Mouse (Mus musculus) stomach, adult 2 months (tissue): ENCODE data around the gene Scfd2. TPM values are rescaled to one million over a fixed set of nuclear protein-coding genes. Genes with fewer than 3 reads are reported as not detected.

Experiments
- polyA plus RNA-seq: library from polyadenylated mRNA; depleted of rRNA; stranded (reverse); fragments of >200 nt; gene quantifications from 2 replicates; pipeline ENCODE4 v1.2.3, GENCODE M21; 2012; rRNA removed

The Scfd2 gene
- 5.3 and 7.0 TPM in 2 replicates for polyA plus RNA-seq

DNA sequence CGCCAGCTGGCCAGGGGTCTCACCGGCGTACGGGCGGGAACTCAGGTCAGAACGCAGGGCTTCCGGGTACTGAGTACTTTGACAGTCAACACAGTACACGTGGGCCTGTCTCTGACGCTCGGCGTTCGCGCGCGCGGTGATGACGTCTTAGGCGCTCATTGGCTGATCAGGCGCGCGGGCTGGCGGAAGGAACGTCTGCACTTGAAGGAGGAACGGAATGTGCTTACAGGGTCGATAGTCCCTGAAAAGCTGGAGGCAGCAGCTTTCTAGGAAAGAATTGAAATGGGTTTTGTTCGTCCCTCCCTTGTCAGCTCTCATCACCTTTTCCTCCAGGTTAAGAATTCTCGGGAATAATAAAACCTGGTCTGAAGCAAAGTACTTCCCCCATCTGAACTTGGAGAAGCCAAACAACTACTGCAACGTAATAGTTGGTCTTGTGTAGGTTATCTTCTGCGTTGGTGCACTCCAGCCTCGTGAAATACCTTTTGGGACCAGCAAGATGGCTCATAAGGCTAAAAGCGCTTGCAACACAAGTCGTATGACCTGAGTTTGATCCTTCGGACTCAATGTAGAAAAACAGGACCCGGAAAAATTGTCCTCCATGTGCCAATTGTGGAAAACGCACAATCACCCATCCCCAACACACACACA, at the start of gene Scfd2:
Gene Scfd2 (minus strand): TSS at position 130 of the 651 bp plus-strand sequence.

DNA sequence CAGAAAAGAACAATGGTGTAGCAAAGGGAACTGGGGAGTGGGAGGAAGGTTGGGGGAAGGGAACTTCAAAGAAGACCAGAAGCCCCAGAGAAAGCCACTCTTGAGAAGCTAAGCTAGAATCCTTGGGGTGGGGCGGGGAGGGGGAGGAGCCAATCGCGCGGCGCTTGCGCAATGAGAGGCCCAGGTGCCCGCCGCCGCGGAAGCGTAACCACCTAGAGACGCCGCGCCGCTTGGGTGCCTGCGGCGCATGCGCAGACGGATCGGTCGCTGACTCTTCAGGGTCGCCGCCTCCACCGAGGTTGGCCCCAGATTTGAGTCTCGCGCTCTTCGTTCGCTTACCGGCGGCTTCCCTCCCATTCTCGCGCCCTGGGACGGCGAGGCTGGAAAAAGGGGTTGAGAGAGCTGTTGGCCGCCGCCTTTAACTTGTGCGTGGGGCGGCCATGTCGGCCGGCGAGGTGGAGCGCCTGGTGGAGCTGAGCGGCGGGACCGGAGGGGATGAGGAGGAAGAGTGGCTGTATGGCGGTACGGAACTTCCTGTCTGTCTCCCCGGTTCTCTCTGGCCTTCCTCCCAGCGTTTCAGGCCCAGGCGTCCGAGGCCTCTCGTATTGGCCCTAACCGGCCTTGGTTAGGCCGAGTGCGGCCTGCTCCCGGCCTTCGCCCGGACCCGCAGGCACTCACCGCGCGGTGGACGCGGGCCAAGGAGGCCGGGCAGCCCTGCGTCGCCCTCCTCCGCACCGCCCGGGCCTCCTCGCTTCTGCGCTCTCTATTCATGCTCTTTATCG, 3.9 kb upstream of the Scfd2 start, which contains the start of gene Fip1l1:
Gene Fip1l1 (plus strand): TSS at position 210 of the 782 bp plus-strand sequence.

DNA sequence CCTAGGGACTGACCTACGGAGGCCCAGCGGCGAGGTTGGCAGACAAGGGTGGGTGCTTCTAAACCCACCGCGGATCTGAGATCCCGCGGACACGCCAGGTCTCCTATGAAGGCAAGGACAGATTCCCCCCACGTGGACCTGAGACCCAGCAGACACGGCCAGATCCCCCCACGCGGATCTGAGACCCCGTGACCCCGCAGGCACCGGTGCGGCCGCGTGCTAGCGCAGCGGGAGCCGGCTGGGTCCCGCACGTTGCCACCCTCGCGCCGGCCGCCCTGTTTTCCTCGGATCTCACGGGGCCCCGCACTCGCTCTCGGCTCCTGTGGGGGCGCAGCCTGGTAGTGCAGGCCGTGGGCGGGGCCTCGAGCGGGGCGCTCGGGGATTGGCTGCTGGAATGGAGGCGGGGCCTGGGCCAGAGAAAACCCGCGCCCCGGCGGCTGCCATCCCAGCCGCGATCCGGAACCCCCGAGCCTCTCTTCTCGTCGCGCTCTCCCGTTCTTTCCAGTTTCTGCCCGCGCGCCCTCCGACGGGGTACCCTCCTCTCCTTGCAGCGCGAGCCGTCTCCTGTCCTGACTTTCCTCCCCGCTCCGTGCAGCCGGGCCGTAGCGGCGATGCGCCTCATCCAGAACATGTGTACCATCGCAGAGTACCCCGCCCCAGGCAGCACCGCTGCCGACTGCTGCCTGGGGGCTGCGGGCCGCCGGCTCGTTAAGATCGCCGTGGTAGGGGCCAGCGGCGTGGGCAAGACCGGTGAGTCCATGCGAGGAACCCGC, 336.5 kb downstream of the Scfd2 start, which contains the start of gene Rasl11b:
Gene Rasl11b (plus strand): TSS at position 446 of the 773 bp plus-strand sequence.

Other genes with a start within 250 kb of the Scfd2 start
- gene Fip1l1, start 3.7 kb upstream of the Scfd2 start, polyA plus RNA-seq, result 6.9 and 8.3 TPM in 2 replicates
- 5.9 and 6.3 TPM in 2 replicates for gene Lnx1, start 171.2 kb upstream of the Scfd2 start, polyA plus RNA-seq